Mouse (Mus musculus) layer of hippocampus, postnatal 14 days (tissue): ENCODE measurements around the gene Lin28a. TPM values are rescaled to one million over a fixed set of nuclear protein-coding genes. Genes with fewer than 3 reads are reported as not detected.
"Not testable (repeated sequence)": the region's sequence is repeated elsewhere in the genome, so short reads cannot be mapped to it uniquely, and the experiment has no call there.

Experiments used
- DNase-seq, 2 experiments: peaks; one replicate each; pipeline ENCODE4 v3.0.0; 2021 to 2022; ENCODE audit warnings: low spot score in 2 of 2, mixed read lengths in 1 of 2
- total RNA-seq, 2 experiments: library from RNA; stranded (reverse); gene quantifications; 2 replicates each; pipeline ENCODE4 v1.2.3; 2021

Gene Lin28a
- total RNA-seq, 2 experiments from 2014 or later: not detected

- DNase-seq: not testable (repeated sequence)
Observed at GRCm38 (mm10) chr4:133988289-133988688, 30.4 kb downstream of the Lin28a start.

GRCm38 (mm10) chr4:133982936-133983335 lies 35.7 kb downstream of the Lin28a start:
- no peak for DNase-seq

GRCm38 (mm10) chr4:133980496-133980895 lies 38.1 kb downstream of the Lin28a start:
- no peak for DNase-seq

- DNase-seq: no peak
Observed at GRCm38 (mm10) chr4:133978021-133978711, 40.5 kb downstream of the Lin28a start.

GRCm38 (mm10) chr4:133971741-133972140 lies 46.9 kb downstream of the Lin28a start:
- no peak for DNase-seq

GRCm38 (mm10) chr4:133970876-133971275 lies 47.8 kb downstream of the Lin28a start:
- peak in 1 of 2 experiments; percentile 33 for DNase-seq

GRCm38 (mm10) chr4:133970196-133970595 lies 48.4 kb downstream of the Lin28a start:
- DNase-seq: peak; percentile 40 to 56

- peak in 1 of 2 experiments; percentile 27 for DNase-seq
Observed at GRCm38 (mm10) chr4:133969114-133969770, 49.4 kb downstream of the Lin28a start.

GRCm38 (mm10) chr4:133968150-133968921 lies 50.3 kb downstream of the Lin28a start, which contains the start of gene Hmgn2:
Gene Hmgn2 (minus strand): TSS chr4:133968650.
- peak; percentile 28 to 40 for DNase-seq

- peak; percentile 91 to 96 for DNase-seq
Observed at GRCm38 (mm10) chr4:133967866-133968149, 50.8 kb downstream of the Lin28a start.

GRCm38 (mm10) chr4:133967138-133967865 lies 51.3 kb downstream of the Lin28a start:
- DNase-seq: peak; percentile 98

- DNase-seq: no peak
Observed at GRCm38 (mm10) chr4:133966271-133966940, 52.2 kb downstream of the Lin28a start.

- DNase-seq: no peak
Observed at GRCm38 (mm10) chr4:133962566-133962965, 56.1 kb downstream of the Lin28a start.

- no peak for DNase-seq
Observed at GRCm38 (mm10) chr4:133958884-133959283, 59.8 kb downstream of the Lin28a start.

- DNase-seq: no peak
Observed at GRCm38 (mm10) chr4:133956358-133956757, 62.3 kb downstream of the Lin28a start.

Other genes with a start within 250 kb of the Lin28a start
- gene Rps6ka1, start 131.0 kb downstream of the Lin28a start, total RNA-seq: 10 to 100 TPM; 13.6 to 14.4 TPM
- gene Hmgn2, start 50.2 kb downstream of the Lin28a start, total RNA-seq: 100 to 1,000 TPM; 153 to 159 TPM
- 10 to 100 TPM; 57.9 to 65.2 TPM for gene Dhdds, start 17.9 kb downstream of the Lin28a start, total RNA-seq
- gene Zfp683, start 35.0 kb upstream of the Lin28a start, total RNA-seq: not detected
- gene Crybg2, start 42.0 kb upstream of the Lin28a start, total RNA-seq: 1 to 10 TPM; 1.2 to 2.2 TPM
- 1 to 10 TPM in 1 of 2 experiments, under 1 TPM in 1; 0.86 to 1.5 TPM for gene Cd52, start 76.2 kb upstream of the Lin28a start, total RNA-seq
- 10 to 100 TPM; 22.0 to 24.2 TPM for gene Ubxn11, start 83.7 kb upstream of the Lin28a start, total RNA-seq
- 100 to 1,000 TPM; 271 to 295 TPM for gene Sh3bgrl3, start 109.9 kb upstream of the Lin28a start, total RNA-seq
- gene Cep85, start 168.3 kb upstream of the Lin28a start, total RNA-seq: 10 to 100 TPM; 14.4 to 15.2 TPM
- gene Gm7534, start 184.2 kb upstream of the Lin28a start, total RNA-seq: not detected
- not detected for gene Catsper4, start 208.5 kb upstream of the Lin28a start, total RNA-seq
- gene Cnksr1, start 219.6 kb upstream of the Lin28a start, total RNA-seq: under 1 TPM; 0.19 to 0.58 TPM
- not detected for gene E130218I03Rik, start 224.8 kb upstream of the Lin28a start, total RNA-seq
- gene Zfp593, start 226.8 kb upstream of the Lin28a start, total RNA-seq: 10 to 100 TPM; 10.6 to 11.8 TPM
- not detected for gene Gm30191, start 228.1 kb upstream of the Lin28a start, total RNA-seq
- gene Grrp1, start 235.3 kb upstream of the Lin28a start, total RNA-seq: 1 to 10 TPM; 3.6 to 4.1 TPM